Mouse (Mus musculus) kidney, postnatal 36 days (tissue): ENCODE data around the gene Slc4a1.

Experiments
- DNase-seq, 2 experiments: peaks; one replicate each; pipeline ENCODE4 v3.0.0; 2021 to 2022; ENCODE audit warnings: mixed read lengths in 2 of 2

Gene Slc4a1

GRCm38 (mm10) chr11:102319941-102320685, 45.9 kb downstream of the Slc4a1 start:
- peak; percentile 90 to 92 for DNase-seq

DNA sequence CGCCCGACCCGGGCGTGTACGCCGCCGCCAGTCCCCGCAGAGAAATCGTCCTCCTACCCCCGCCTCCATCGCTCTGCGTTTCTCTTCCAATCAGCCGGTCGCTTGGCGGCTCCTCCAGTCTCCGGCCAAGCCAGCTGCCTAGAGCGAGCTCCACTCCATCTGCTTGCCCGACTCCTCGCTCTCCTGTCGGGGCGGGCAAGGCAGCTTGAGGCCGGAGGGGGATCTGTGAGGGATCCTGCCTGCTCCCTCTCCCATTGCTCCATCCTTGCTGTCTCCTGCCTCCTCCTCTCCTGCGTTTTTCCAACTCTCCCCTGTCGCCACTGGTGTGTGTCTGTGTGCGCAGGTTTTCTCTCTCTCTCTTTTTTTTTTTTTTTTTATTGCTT, 46.6 kb downstream of the Slc4a1 start, which contains the start of gene Ubtf:
Gene Ubtf (minus strand): TSS at position 333 of the 383 bp plus-strand sequence.
- DNase-seq: peak; percentile 84 to 88

- DNase-seq: peak; percentile 51 to 74
These were observed 47.2 kb downstream of the Slc4a1 start for GRCm38 (mm10) chr11:102318576-102319409.

- peak; percentile 84 to 91 for DNase-seq
These were observed 48.0 kb downstream of the Slc4a1 start for GRCm38 (mm10) chr11:102317901-102318575.

DNA sequence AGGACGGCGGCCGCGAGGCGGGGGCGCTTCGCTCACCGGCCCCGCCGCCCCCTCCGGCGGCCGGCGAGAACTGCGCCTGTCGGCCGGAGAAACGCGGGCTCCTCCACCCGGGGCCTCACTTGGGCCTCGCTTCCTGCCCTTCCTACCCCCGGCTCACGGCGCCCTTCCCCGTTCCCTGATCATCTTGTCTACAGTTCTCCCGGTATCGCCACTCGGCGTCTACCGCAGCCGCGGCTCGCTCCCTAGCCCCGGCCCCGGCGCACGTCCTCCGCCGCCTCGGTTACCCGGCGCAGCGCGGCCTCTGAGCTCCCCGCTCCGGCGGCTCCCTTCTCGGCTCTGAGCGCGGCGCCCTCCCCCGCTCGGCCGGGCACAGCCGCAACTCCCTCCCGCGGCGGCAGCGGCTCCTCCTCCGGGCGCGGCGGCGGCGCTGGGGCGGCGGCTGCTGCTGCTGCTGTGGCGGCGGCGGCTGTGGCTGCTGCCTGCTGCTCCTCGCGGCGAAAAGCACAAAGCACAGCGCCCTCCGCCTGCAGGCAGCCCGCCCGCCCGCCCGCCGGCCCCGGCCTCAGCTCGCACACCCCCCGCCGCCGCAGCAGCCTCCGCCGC, 48.6 kb downstream of the Slc4a1 start:
- peak in 1 of 2 experiments; percentile 66 for DNase-seq

- DNase-seq: peak; percentile 92 to 95
These were observed 49.3 kb downstream of the Slc4a1 start for GRCm38 (mm10) chr11:102316572-102317297.

GRCm38 (mm10) chr11:102315690-102316571, 50.1 kb downstream of the Slc4a1 start:
- no peak for DNase-seq

GRCm38 (mm10) chr11:102314321-102314720, 51.7 kb downstream of the Slc4a1 start:
- no peak for DNase-seq

GRCm38 (mm10) chr11:102312586-102312985, 53.4 kb downstream of the Slc4a1 start:
- DNase-seq: no peak

- no peak for DNase-seq
These were observed 54.0 kb downstream of the Slc4a1 start for GRCm38 (mm10) chr11:102311966-102312365.

DNA sequence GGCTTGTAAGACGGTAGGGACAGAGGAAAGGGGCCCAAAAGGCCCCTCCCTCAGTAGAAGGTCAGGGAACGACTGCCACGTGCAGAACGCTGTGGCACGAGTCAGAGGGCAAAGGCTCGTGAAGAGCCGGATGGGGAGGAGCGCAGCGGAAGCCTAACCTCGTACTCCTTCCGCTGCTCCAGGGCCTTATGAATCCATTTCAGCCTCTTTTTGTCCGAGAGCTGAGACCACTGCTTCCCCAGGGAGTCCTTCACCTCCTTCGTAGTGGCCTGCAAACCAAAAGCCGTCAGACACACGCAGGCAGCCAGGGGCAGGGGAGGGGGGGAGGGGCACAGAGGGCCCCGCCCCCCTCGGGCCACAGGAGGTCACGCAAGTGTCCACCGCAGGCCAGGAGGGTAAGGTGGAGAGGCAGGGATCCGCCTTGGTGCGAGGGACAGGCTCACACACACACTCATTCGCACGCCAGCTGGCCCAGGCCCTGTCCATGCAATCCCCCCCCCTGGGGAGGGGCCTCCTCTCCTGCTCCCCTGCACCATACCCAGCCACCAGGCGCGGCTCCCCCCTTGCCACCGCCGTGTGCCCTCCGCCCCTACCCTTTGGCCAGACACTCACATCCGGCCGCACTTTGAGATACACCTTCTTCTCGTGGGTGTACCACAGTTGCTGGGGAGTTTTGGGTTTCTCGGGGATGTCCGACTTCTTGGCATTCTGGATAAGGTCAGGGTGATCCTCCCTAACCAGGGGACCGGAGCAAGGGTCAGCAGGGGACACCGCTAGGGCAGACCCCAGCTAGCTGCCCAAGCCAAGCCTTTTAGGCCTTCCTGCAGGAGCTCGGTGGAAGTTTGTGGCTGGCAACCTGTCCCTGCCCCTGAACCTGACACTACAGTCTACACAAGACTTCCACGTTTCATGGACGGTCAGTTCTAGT, 55.0 kb downstream of the Slc4a1 start:
- DNase-seq: peak in 1 of 2 experiments; percentile 52

DNA sequence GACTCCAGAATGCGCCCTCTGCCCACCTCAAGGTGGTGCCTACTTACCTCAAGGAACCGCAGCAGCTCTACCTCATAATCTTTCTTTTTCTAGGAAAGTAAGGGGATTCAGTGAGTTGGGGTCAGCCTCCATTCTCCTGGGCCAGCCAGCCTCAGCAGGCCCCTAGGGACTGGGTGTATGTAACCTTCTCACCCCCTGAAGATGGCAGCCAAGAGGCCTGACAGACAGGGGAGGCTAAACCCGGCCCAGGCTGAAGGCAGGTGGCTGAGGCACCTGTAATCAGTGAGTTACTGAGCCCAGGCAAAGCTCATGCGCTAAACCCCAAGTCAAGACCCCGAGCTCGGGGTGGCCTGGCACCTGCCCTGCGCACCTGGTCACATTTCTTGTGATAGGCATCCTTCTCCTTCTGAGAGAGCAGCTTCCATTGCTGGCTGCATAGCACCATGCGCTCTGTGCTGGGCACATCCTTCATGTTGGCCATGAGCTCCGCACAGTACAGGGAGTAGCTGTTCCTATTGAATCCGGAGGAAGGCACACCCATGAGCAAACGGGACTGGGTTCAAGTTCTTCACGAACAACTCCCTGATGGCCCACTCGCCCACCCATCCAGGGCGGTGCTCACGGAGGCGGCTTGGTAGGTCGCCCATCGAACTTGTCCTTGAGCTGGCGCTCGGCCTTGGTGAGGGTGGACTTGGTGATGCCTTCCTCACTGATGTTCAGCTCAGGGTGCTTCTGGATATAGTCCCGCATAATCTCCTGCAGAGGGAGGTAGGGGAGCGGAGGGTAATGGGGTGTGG, 56.0 kb downstream of the Slc4a1 start:
- DNase-seq: no peak

- peak; percentile 98 to 99 for DNase-seq
These were observed 57.0 kb downstream of the Slc4a1 start for GRCm38 (mm10) chr11:102308979-102309378.

DNA sequence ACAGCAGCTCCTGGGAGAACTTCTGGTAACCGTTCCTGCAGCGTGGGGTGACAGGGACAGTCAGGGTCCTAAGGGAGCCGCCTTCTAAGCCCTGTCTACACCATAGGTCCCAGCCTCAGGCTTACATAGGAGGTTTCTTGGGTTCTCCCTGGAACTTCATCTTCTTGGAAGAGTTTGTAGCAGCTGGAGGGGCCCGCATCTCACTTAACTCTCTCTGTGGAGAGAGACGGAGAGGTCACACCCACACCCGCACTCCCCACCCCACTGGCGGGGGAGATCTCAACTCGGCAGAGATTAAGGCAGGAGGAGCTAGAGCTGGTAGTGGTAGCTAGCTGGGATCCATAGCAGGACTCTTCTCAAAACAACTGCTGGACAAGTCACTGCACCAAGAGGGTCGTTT, 57.9 kb downstream of the Slc4a1 start:
- no peak for DNase-seq

- no peak for DNase-seq
These were observed 60.6 kb downstream of the Slc4a1 start for GRCm38 (mm10) chr11:102305359-102305758.

GRCm38 (mm10) chr11:102304141-102304540, 61.9 kb downstream of the Slc4a1 start:
- DNase-seq: no peak

DNA sequence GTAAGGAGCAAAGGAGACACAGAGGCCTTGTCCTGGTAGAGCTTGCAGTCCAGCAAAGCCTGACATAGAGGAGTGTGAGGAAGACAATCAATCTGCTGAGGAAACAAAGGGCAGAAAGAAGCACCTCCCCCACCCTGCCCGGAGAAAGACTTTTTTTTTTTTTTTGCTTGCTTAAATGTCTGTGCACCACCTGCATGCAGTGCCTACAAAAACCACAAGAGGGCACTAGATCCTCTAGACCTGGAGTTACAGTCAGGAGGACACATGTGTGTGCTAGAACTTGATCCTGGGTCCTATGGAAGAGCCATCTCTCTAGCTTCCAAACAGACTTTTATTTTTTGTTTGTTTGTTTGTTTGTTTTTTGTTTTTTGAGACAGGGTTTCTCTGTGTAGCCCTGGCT, 66.2 kb downstream of the Slc4a1 start:
- DNase-seq: peak; percentile 59 to 82
